Mouse (Mus musculus) CH12.LX (cell line): ENCODE results near the gene Ap4b1. TPM values are rescaled to one million over a fixed set of nuclear protein-coding genes. Genes with fewer than 3 reads are reported as not detected.
"Not testable (repeated sequence)": the region's sequence is repeated elsewhere in the genome, so short reads cannot be mapped to it uniquely, and the experiment has no call there.

Experiments used
- DNase-seq: peaks from one replicate; pipeline ENCODE4 v3.0.0-alpha.2; 2013; ENCODE audit errors: extremely low read depth
- H3K27ac ChIP-seq: 2 replicates; pipeline ENCODE4 v1.5.1; 2012; ENCODE audit warnings: low read depth, mild to moderate bottlenecking, control low read depth, moderate library complexity; ENCODE audit not compliant: insufficient read depth
- H3K27me3 ChIP-seq: replicated peaks from 2 replicates; pipeline ENCODE3; 2012; ENCODE audit warnings: inconsistent platforms
- H3K36me3 ChIP-seq, 2 experiments: replicated peaks in 1 of 2; 2 replicates each; pipeline versions ENCODE3 to v1.6.1; 2012; ENCODE audit warnings: inconsistent platforms in 1 of 2, low read length in 1 of 2, mild to moderate bottlenecking in 1 of 2, mixed read lengths in 1 of 2, moderate library complexity in 1 of 2; ENCODE audit not compliant: control insufficient read depth in 1 of 2, insufficient read depth in 1 of 2
- H3K4me1 ChIP-seq, 2 experiments: 2 replicates each; pipeline ENCODE4 v1.6.1; 2012; ENCODE audit warnings: inconsistent platforms in 1 of 2, moderate library complexity in 1 of 2; ENCODE audit not compliant: insufficient read depth in 2 of 2, control insufficient read depth in 1 of 2
- H3K4me2 ChIP-seq: 2 replicates; pipeline ENCODE4 v1.6.1; 2012; ENCODE audit warnings: low read depth, mild to moderate bottlenecking, control low read depth; ENCODE audit not compliant: poor library complexity, insufficient read depth, severe bottlenecking
- H3K4me3 ChIP-seq, 3 experiments: fragments of 150-350 bp in 1 of 3; sonication (generic) in 1 of 3; replicated peaks in 1 of 3; 2 replicates each; pipeline versions ENCODE3 to v1.5.1; 2011 to 2012; ENCODE audit warnings: low read depth in 2 of 3, low read length in 2 of 3, mild to moderate bottlenecking in 2 of 3, moderate library complexity in 2 of 3, control low read depth in 1 of 3, improper control_type of control experiment in 1 of 3, inconsistent platforms in 1 of 3, mixed read lengths in 1 of 3; ENCODE audit not compliant: poor library complexity in 1 of 3
- H3K79me2 ChIP-seq: replicated peaks from 2 replicates; pipeline ENCODE4 v1.6.1; 2012; ENCODE audit warnings: mild to moderate bottlenecking, moderate library complexity; ENCODE audit not compliant: control insufficient read depth, poor library complexity, insufficient read depth, severe bottlenecking; ENCODE audit errors: extremely low read depth
- H3K9ac ChIP-seq: 2 replicates; pipeline ENCODE4 v1.6.1; 2012; ENCODE audit warnings: low read depth, mild to moderate bottlenecking, control low read depth, moderate library complexity; ENCODE audit not compliant: insufficient read depth
- H3K9me3 ChIP-seq: replicated peaks from 2 replicates; pipeline ENCODE3; 2012; ENCODE audit warnings: low read length, inconsistent platforms, mixed read lengths
- BHLHE40 ChIP-seq: IDR thresholded peaks from 2 replicates; pipeline ENCODE4 v1.6.1; 2011; ENCODE audit warnings: mild to moderate bottlenecking, low read depth, low read length, improper control_type of control experiment
- CTCF ChIP-seq, 2 experiments: IDR thresholded peaks in 1 of 2; conservative IDR thresholded peaks in 1 of 2; 2 replicates each; pipeline ENCODE4 v1.5.1; 2011 to 2012; ENCODE audit warnings: low read depth in 2 of 2, low read length in 2 of 2, improper control_type of control experiment in 1 of 2, inconsistent platforms in 1 of 2, mild to moderate bottlenecking in 1 of 2, moderate library complexity in 1 of 2
- EP300 ChIP-seq: IDR thresholded peaks from 2 replicates; pipeline ENCODE4 v1.6.1; 2011; ENCODE audit warnings: low read length, improper control_type of control experiment
- ETS1 ChIP-seq: conservative IDR thresholded peaks from 2 replicates; pipeline ENCODE4 v1.6.1; 2012; ENCODE audit warnings: low read depth, mild to moderate bottlenecking, inconsistent platforms, low read length, improper control_type of control experiment, moderate library complexity
- HCFC1 ChIP-seq: IDR thresholded peaks from 2 replicates; pipeline ENCODE4 v1.6.1; 2012; ENCODE audit warnings: low read depth, mild to moderate bottlenecking, inconsistent platforms, low read length, improper control_type of control experiment
- IRF4 ChIP-seq: IDR thresholded peaks from 2 replicates; pipeline ENCODE4 v1.6.1; 2014; ENCODE audit warnings: low read depth, mild to moderate bottlenecking, inconsistent platforms, low read length, improper control_type of control experiment
- JUN ChIP-seq: IDR thresholded peaks from 2 replicates; pipeline ENCODE4 v1.6.1; 2011; ENCODE audit warnings: low read depth, mild to moderate bottlenecking, low read length, improper control_type of control experiment, moderate library complexity; ENCODE audit not compliant: insufficient read depth
- MYC ChIP-seq: IDR thresholded peaks from 2 replicates; pipeline ENCODE4 v1.6.1; 2011; ENCODE audit warnings: low read depth, mild to moderate bottlenecking, improper control_type of control experiment, low read length
- RAD21 ChIP-seq: IDR thresholded peaks from 2 replicates; pipeline ENCODE4 v1.6.1; 2011; ENCODE audit warnings: low read depth, mild to moderate bottlenecking, low read length, improper control_type of control experiment, moderate library complexity
- RCOR1 ChIP-seq: conservative IDR thresholded peaks from 2 replicates; pipeline ENCODE4 v1.6.1; 2012; ENCODE audit warnings: low read depth, mild to moderate bottlenecking, inconsistent platforms, low read length, improper control_type of control experiment
- SIN3A ChIP-seq: IDR thresholded peaks from 2 replicates; pipeline ENCODE4 v1.6.1; 2012; ENCODE audit warnings: low read length, improper control_type of control experiment, inconsistent platforms
- SMC3 ChIP-seq: IDR thresholded peaks from 2 replicates; pipeline ENCODE4 v1.6.1; 2011; ENCODE audit warnings: low read depth, low read length, improper control_type of control experiment
- TBP ChIP-seq: conservative IDR thresholded peaks from 2 replicates; pipeline ENCODE4 v1.6.1; 2011; ENCODE audit warnings: low read depth, low read length, improper control_type of control experiment
- TCF12 ChIP-seq: IDR thresholded peaks from 2 replicates; pipeline ENCODE4 v1.6.1; 2014; ENCODE audit warnings: low read depth, mild to moderate bottlenecking, inconsistent platforms, low read length, improper control_type of control experiment
- ZC3H11A ChIP-seq: IDR thresholded peaks from 2 replicates; pipeline ENCODE4 v1.6.1; 2012; ENCODE audit warnings: low read depth, mild to moderate bottlenecking, inconsistent platforms, low read length, improper control_type of control experiment
- ZMIZ1 ChIP-seq: IDR thresholded peaks from 2 replicates; pipeline ENCODE4 v1.6.1; 2012; ENCODE audit warnings: low read depth, mild to moderate bottlenecking, inconsistent platforms, low read length, improper control_type of control experiment
- ZNF384 ChIP-seq: IDR thresholded peaks from 2 replicates; pipeline ENCODE4 v1.6.1; 2012; ENCODE audit warnings: low read depth, low read length, improper control_type of control experiment, inconsistent platforms
- dilution Hi-C: fragments of 300-500 bp; cut with MboI; formaldehyde crosslinking; loops from 2 replicates; pipeline ENCODE4 v1.14.3; 2020; ENCODE audit warnings: low sequenced_read_pairs; ENCODE audit not compliant: extremely low pct_unique_long_range_greater_than_20kb, extremely low pct_ligation_motif_present
- in situ Hi-C: fragments of 300-500 bp; cut with MboI; formaldehyde crosslinking; loops from 3 replicates; pipeline ENCODE4 v1.14.3; 2019; ENCODE audit warnings: low sequenced_read_pairs, low pct_ligation_motif_present, low pct_unique_long_range_greater_than_20kb, mixed read lengths
- polyA plus RNA-seq: library from polyadenylated mRNA; unstranded; fragments of >175 nt; gene quantifications from 2 replicates; pipeline ENCODE4 v1.2.1, GENCODE M21; 2012; ENCODE audit warnings: low read depth; ENCODE audit not compliant: insufficient read length
- total RNA-seq, 2 experiments: library from RNA; depleted of rRNA; stranded (reverse); fragments of 300-350 nt in 1 of 2; fragments of >200 nt in 1 of 2; gene quantifications; 2 replicates each; pipeline ENCODE4 v1.2.3; 2012 to 2014

Gene Ap4b1
- total and polyA plus RNA-seq, 3 experiments, result 19.8 to 31.9 (median 23.1) TPM

DNA sequence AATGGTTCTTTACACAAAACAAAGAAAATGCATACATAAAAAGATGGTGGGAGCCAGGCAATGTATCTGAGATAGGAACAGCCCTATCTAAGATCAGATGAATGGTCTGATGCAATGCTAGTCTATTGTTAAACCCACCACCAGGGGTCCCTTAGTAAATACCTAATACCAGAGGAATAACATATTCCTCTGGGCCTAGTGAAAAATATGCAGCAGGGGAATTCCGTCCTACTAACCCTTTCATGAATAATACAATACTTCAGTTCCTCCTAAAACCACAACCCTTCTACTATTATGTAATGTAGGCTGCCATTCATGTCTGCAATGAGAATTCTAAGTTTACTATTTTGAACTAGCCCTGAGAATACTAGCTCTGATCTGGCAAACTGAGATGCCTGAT is 21.4 kb downstream of the Ap4b1 start:
- DNase-seq, result peak; percentile 83
- Histone ChIP-seq H3K9ac (peak overlapping the region; percentile 69; the same call in 1 of the 2 replicates), H3K4me2 (peak overlapping the region; percentile 89), H3K4me1 (peaks cover 11 to 32% of the 10 kb centered on the region in 2 experiments)
- not testable (repeated sequence) for H3K4me3 ChIP-seq, H3K27me3 ChIP-seq, H3K79me2 ChIP-seq, H3K9me3 ChIP-seq, H3K36me3 ChIP-seq
- peak; percentile 69 for TF ChIP-seq BHLHE40
- peak; percentile 48; the same call in 1 of the 2 replicates for TF ChIP-seq IRF4
- 0 out of 2 replicates have a peak, but pooled peaks have one; percentile 58 for TF ChIP-seq MYC
- 0 out of 2 replicates have a peak, but pooled peaks have one; percentile 28 for TF ChIP-seq TCF12
- peak; percentile 65; the same call in 1 of the 2 replicates for TF ChIP-seq ETS1
- 0 out of 2 replicates have a peak, but pooled peaks have one; percentile 28 for TF ChIP-seq SIN3A
- peak; percentile 71 for TF ChIP-seq EP300
- 0 out of 2 replicates have a peak, but pooled peaks have one; percentile 29 for TF ChIP-seq TBP
- 0 out of 2 replicates have a peak, but pooled peaks have one; percentile 45 for TF ChIP-seq HCFC1
- peak; percentile 58 for TF ChIP-seq RAD21
- peak; percentile 63 for TF ChIP-seq SMC3
- TF ChIP-seq CTCF (conservative IDR thresholded peaks at IDR 0.05 in 1 of 2, IDR thresholded peaks at IDR 0.05 in 1 of 2; ENCODE audit: low read depth in 2 of 2, low read length in 2 of 2), result peak in 1 of 2 experiments; percentile 64; a peak in 2 of 4 replicates
- TF ChIP-seq, all 38 proteins: peak for 12; not testable (repeated sequence) for 26
- in situ Hi-C loops, result loop anchor here (25.0 kb wide), 1 partner anchor 257 kb away; no protein-coding TSS in a partner anchor
- dilution Hi-C loops, H3K27ac ChIP-seq: not testable (repeated sequence)

DNA sequence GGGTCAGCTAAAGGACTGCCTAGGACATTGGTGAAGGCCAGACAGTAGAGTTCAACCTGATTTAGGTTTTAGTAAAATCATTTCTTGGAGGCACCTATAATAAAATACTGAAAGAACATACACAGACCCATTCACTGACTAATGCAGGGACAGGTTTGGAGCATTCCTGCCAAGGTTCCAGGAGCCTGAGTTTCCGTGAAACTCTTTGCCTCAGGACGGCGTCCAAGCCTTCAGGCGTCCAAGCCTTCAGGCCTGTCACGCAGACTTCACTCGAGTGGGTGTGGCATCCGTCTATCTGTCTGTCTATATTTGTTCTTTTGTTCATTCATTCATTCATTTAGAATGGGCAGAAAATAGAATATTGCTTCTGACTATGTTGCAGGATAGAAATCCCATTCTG is 21.8 kb downstream of the Ap4b1 start:
- in situ Hi-C loops, result loop anchor here (25.0 kb wide), 1 partner anchor 256 kb away; no protein-coding TSS in a partner anchor
- no peaks in the 10 kb centered on the region for H3K9me3 ChIP-seq
- no peak overlapping the region for H3K4me3 ChIP-seq
- H3K4me2 ChIP-seq, result no peak overlapping the region
- no peaks in the 10 kb centered on the region; the same call in 1 of the 2 replicates for H3K79me2 ChIP-seq
- peaks cover 0 to under 1% of the 10 kb centered on the region in 2 experiments for H3K36me3 ChIP-seq
- DNase-seq, result no peak
- peaks cover 11 to 33% of the 10 kb centered on the region in 2 experiments for H3K4me1 ChIP-seq
- H3K27me3 ChIP-seq, result no peaks in the 10 kb centered on the region
- H3K9ac ChIP-seq, result no peak overlapping the region
- TF ChIP-seq JUN, result no peak
- no peak for TF ChIP-seq BHLHE40
- dilution Hi-C loops, result no loop called here
- no peak overlapping the region for H3K27ac ChIP-seq

DNA sequence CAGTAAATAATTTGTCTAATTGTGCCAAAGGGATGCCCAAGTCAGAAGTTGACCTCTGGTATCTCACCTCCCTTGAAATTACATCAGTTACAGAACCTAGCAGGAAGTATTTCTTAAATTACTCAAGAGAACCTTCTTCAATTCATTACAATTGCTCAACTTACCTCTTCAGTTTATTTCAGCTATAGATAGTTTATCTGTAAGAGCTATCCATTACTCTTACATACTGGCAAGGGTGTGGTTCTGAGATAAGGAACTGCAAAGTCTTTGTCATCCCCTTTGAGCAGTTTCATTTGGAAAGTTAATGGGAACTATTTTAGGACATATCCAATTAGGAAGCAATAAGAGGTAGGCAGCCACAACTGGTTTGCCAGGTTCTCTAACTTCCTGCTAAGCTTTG is 23.1 kb downstream of the Ap4b1 start, which contains the start of gene Bcl2l15:
Bcl2l15 (plus strand) TSS at position 176 of the 400 bp plus-strand sequence.
- no peak within 1 kb of the TSS for H3K27ac ChIP-seq
- no peaks in the 10 kb centered on the region for H3K27me3 ChIP-seq
- no peak within 1 kb of the TSS for H3K9ac ChIP-seq
- in situ Hi-C loops (loop anchor here (25.0 kb wide), 1 partner anchor 255 kb away; no protein-coding TSS in a partner anchor), dilution Hi-C loops (no loop called here)
- no peak within 1 kb of the TSS for H3K4me2 ChIP-seq
- no peaks in the 10 kb centered on the region for H3K36me3 ChIP-seq
- H3K9me3 ChIP-seq, result no peaks in the 10 kb centered on the region
- no peak for TF ChIP-seq SIN3A
- no peak for TF ChIP-seq SMC3
- TF ChIP-seq ZMIZ1, result no peak
- no peak for TF ChIP-seq ETS1
- no peak for TF ChIP-seq HCFC1
- TF ChIP-seq ZC3H11A, result no peak
- TF ChIP-seq RCOR1, result no peak
- no peak for TF ChIP-seq ZNF384
- peaks cover 11 to 33% of the 10 kb centered on the region in 2 experiments for H3K4me1 ChIP-seq
- no peak within 1 kb of the TSS for H3K4me3 ChIP-seq
- H3K79me2 ChIP-seq, result peaks cover 12% of the 10 kb centered on the region
- no peak for DNase-seq
